Comparison of ENCODE assay signal across 9 mouse cellular contexts in genomic region chr8:119064523-119064922, GRCm38 (mm10).
A peak's percentile ranks its signal among the peaks of the same experiment; 100 is the strongest.
DNase-seq lines count a peak whose midpoint lies in the region; ATAC-seq and TF ChIP-seq lines count a peak whose summit lies in the region.
"Had no signal": no experiment of that assay in that cellular context is flagged by ENCODE, and none has a peak within 500 bp of the region (broad histone marks: within the 10 kb centered on the region; RNA-seq: fewer than 3 reads in every experiment).

No protein-coding gene starts in this region.

- TF ChIP-seq CTCF in layer of hippocampus, adult 2 months (conservative IDR thresholded peaks at IDR 0.05): peak; percentile 97

- peak; percentile 61 for DNase-seq in layer of hippocampus, adult 11-12 months (ENCODE audit: low spot score)
- no peak for DNase-seq in layer of hippocampus, adult 9-11 months
- peak; percentile 37 for DNase-seq in Muller cell, postnatal 12 days (ENCODE audit: inconsistent ontology term)
- DNase-seq in c-Kit-positive CD71-positive TER-119-positive erythroid progenitor cells, embryonic 14.5 days (ENCODE audit: low spot score): peak; percentile 7
- peak; percentile 64 to 69 for DNase-seq in frontal cortex, postnatal 36 days (ENCODE audit: low spot score in 2 of 2)
- DNase-seq in layer of hippocampus, adult 2 months (ENCODE audit: low spot score in 2 of 2): peak; percentile 50 to 70
- peak; percentile 15 for DNase-seq in yolk sac, embryonic 10.5 days (ENCODE audit: low spot score)

- H3K27ac ChIP-seq in layer of hippocampus, adult 2 months: no peak overlapping the region
- H3K27ac ChIP-seq: embryonic facial prominence, embryonic 15.5 days had no signal

- peak; percentile 76 for ATAC-seq in megakaryocyte progenitor cell, adult 5-6 weeks (replicated peaks; ENCODE audit: poor library complexity)

- H3K4me3 ChIP-seq in layer of hippocampus, adult 2 months: no peak overlapping the region
- H3K4me3 ChIP-seq: embryonic facial prominence, embryonic 15.5 days had no signal
